Mouse (Mus musculus): ENCODE data around the gene Smarca2.

DNA sequence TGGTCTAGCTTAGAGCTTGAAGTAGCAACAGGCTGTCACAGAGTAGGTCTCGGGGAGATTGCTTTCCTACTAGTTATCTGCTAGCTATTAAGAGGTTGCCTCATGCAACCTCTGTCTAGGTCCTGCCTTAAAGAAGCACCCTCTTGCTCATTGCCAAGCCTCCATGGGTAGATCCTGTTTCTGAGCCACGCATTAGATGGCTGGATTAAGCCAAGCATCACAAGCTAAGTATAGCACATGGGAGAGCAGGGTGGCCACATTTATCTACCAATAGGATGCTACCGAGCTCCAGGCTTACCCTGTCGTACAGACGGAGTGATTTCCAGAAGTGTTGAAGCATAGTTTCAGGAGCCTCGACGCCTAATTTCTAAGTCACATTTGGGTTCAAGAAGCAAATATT lies 114.3 kb downstream of the Smarca2 start:
- no peak for TF ChIP-seq CTCF (IDR thresholded peaks at IDR 0.05; ENCODE audit: low read depth, low read length)
- TF ChIP-seq TAL1 (conservative IDR thresholded peaks at IDR 0.05; ENCODE audit: low read depth, low read length): no peak
- TF ChIP-seq GATA2 (IDR thresholded peaks at IDR 0.05; ENCODE audit: borderline replicate concordance, low read depth, low read length): no peak

Measured in G1E (cell line).